Mouse (Mus musculus) intestine, embryonic 14.5 days (tissue): ENCODE measurements around the gene Park7. TPM values are rescaled to one million over a fixed set of nuclear protein-coding genes. Genes with fewer than 3 reads are reported as not detected.
"Not testable (repeated sequence)": the region's sequence is repeated elsewhere in the genome, so short reads cannot be mapped to it uniquely, and the experiment has no call there.

Source experiments
- ATAC-seq: fragments of 200-750 bp; cut with Nextera tagmentation; replicated peaks from 2 replicates; pipeline ENCODE4 v1.8.0; 2017; ENCODE audit warnings: low read depth, moderate number of reproducible peaks, moderate TSS enrichment, moderate library complexity; ENCODE audit not compliant: low FRiP score, low TSS enrichment
- DNase-seq: peaks from one replicate; pipeline ENCODE4 v3.0.0-alpha.2; 2018; ENCODE audit warnings: low spot score
- H3K27ac ChIP-seq: fragments of 300-500 bp; sonication (generic); 2 replicates; pipeline ENCODE4 v1.5.1; 2014; ENCODE audit warnings: low read depth, mild to moderate bottlenecking, control low read depth
- H3K27me3 ChIP-seq: fragments of 300-500 bp; sonication (generic); replicated peaks from 2 replicates; pipeline ENCODE4 v1.6.1; 2014; ENCODE audit warnings: low read length, control low read depth; ENCODE audit not compliant: control insufficient read depth, insufficient read depth
- H3K36me3 ChIP-seq: fragments of 300-500 bp; sonication (generic); 2 replicates; pipeline ENCODE4 v1.6.1; 2014; ENCODE audit warnings: low read length, control low read depth; ENCODE audit not compliant: control insufficient read depth, insufficient read depth
- H3K4me1 ChIP-seq: fragments of 300-500 bp; sonication (generic); replicated peaks from 2 replicates; pipeline ENCODE4 v1.6.1; 2014; ENCODE audit warnings: low read length, control low read depth, mixed read lengths; ENCODE audit not compliant: control insufficient read depth, insufficient read depth
- H3K4me2 ChIP-seq: fragments of 300-500 bp; sonication (generic); 2 replicates; pipeline ENCODE4 v1.6.1; 2014; ENCODE audit warnings: low read length
- H3K4me3 ChIP-seq: fragments of 300-500 bp; sonication (generic); 2 replicates; pipeline ENCODE4 v1.5.1; 2014; ENCODE audit warnings: low read depth, low read length, control low read depth, mixed read lengths
- H3K9ac ChIP-seq: fragments of 300-500 bp; sonication (generic); 2 replicates; pipeline ENCODE4 v1.6.1; 2014; ENCODE audit warnings: mild to moderate bottlenecking, low read length
- H3K9me3 ChIP-seq: fragments of 300-500 bp; sonication (generic); 2 replicates; pipeline ENCODE4 v1.6.1; 2016; ENCODE audit warnings: low read length, control low read depth; ENCODE audit not compliant: control insufficient read depth
- WGBS: fragments of 180-500 bp; shearing (Covaris S2); extraction: QIAGEN DNeasy Blood & Tissue Kit; methylation state at CpG from one replicate; pipeline ENCODE4 v1.1.7; 2014; 5-methylcytosine and 5-hydroxymethylcytosine counted together
- polyA plus RNA-seq: library from polyadenylated mRNA; unstranded; fragments of >200 nt; fragmentation: Nextera tagmentation; extraction: Ambion mirVana; gene quantifications from 2 replicates; pipeline ENCODE4 v1.2.1, GENCODE M21; 2014

Gene Park7
- polyA plus RNA-seq, 1 experiment from 2014 or later, result 487 TPM

GRCm38 (mm10) chr4:150874416-150874815 lies 39.8 kb downstream of the Park7 start:
- H3K4me1 ChIP-seq, result peaks cover 22% of the 10 kb centered on the region
- not testable (repeated sequence) for H3K27ac ChIP-seq, H3K36me3 ChIP-seq, H3K27me3 ChIP-seq, DNase-seq, H3K4me3 ChIP-seq, H3K4me2 ChIP-seq, H3K9ac ChIP-seq, ATAC-seq
- 74% methylated on average over 4 of the region's 4 CpGs for WGBS
- H3K9me3 ChIP-seq, result peaks cover 15% of the 10 kb centered on the region

GRCm38 (mm10) chr4:150872681-150873080 lies 41.6 kb downstream of the Park7 start:
- no peak for DNase-seq
- Histone ChIP-seq H3K27me3 (no peaks in the 10 kb centered on the region), H3K36me3 (peaks cover 12% of the 10 kb centered on the region), H3K9ac (no peak overlapping the region), H3K4me2 (no peak overlapping the region), H3K4me3 (no peak overlapping the region), H3K9me3 (no peaks in the 10 kb centered on the region), H3K27ac (no peak overlapping the region), H3K4me1 (peaks cover 22% of the 10 kb centered on the region)
- 60% methylated on average over 8 of the region's 8 CpGs for WGBS
- ATAC-seq, result no peak

- H3K27me3 ChIP-seq, result no peaks in the 10 kb centered on the region
- peak overlapping the region; percentile 51 for H3K27ac ChIP-seq
- no peak overlapping the region for H3K4me3 ChIP-seq
- H3K36me3 ChIP-seq, result peaks cover 17% of the 10 kb centered on the region
- no peaks in the 10 kb centered on the region for H3K9me3 ChIP-seq
- peak; percentile 45 for ATAC-seq
- 33% methylated on average over 9 of the region's 9 CpGs for WGBS
- H3K4me2 ChIP-seq, result no peak overlapping the region
- no peak overlapping the region for H3K9ac ChIP-seq
- no peak for DNase-seq
- peaks cover 22% of the 10 kb centered on the region for H3K4me1 ChIP-seq
These were observed 42.0 kb downstream of the Park7 start for GRCm38 (mm10) chr4:150872139-150872651.

- Histone ChIP-seq H3K36me3 (peaks cover 24% of the 10 kb centered on the region), H3K27ac (peak overlapping the region; percentile 51), H3K4me2 (no peak overlapping the region), H3K9me3 (no peaks in the 10 kb centered on the region), H3K4me1 (peaks cover 22% of the 10 kb centered on the region), H3K4me3 (no peak overlapping the region), H3K27me3 (no peaks in the 10 kb centered on the region), H3K9ac (no peak overlapping the region)
- ATAC-seq, result peak; percentile 54
- peak; percentile 66 for DNase-seq
- WGBS, result 24% methylated on average over 10 of the region's 10 CpGs
These were observed 42.7 kb downstream of the Park7 start for GRCm38 (mm10) chr4:150871392-150872138.

- no peak overlapping the region for H3K9ac ChIP-seq
- no peak overlapping the region; the same call in 1 of the 2 replicates for H3K27ac ChIP-seq
- 76% methylated on average over 13 of the region's 13 CpGs for WGBS
- no peaks in the 10 kb centered on the region for H3K9me3 ChIP-seq
- H3K36me3 ChIP-seq, result peaks cover 29% of the 10 kb centered on the region
- no peak overlapping the region for H3K4me3 ChIP-seq
- DNase-seq (no peak), ATAC-seq (no peak)
- no peaks in the 10 kb centered on the region for H3K27me3 ChIP-seq
- H3K4me1 ChIP-seq, result peaks cover 22% of the 10 kb centered on the region
- no peak overlapping the region for H3K4me2 ChIP-seq
These were observed 43.3 kb downstream of the Park7 start for GRCm38 (mm10) chr4:150870963-150871391.

GRCm38 (mm10) chr4:150869276-150870197 lies 44.7 kb downstream of the Park7 start:
- Histone ChIP-seq H3K9ac (no peak overlapping the region), H3K27me3 (no peaks in the 10 kb centered on the region), H3K4me3 (no peak overlapping the region), H3K4me1 (peaks cover 22% of the 10 kb centered on the region), H3K4me2 (no peak overlapping the region), H3K27ac (no peak overlapping the region), H3K9me3 (no peaks in the 10 kb centered on the region), H3K36me3 (peaks cover 38% of the 10 kb centered on the region)
- 62% methylated on average over 16 of the region's 17 CpGs for WGBS
- DNase-seq (no peak), ATAC-seq (no peak)

GRCm38 (mm10) chr4:150868859-150869258 lies 45.4 kb downstream of the Park7 start:
- H3K27me3 ChIP-seq, result no peaks in the 10 kb centered on the region
- H3K4me1 ChIP-seq, result peaks cover 22% of the 10 kb centered on the region
- peaks cover 38% of the 10 kb centered on the region for H3K36me3 ChIP-seq
- 77% methylated on average over 2 of the region's 2 CpGs for WGBS
- H3K27ac ChIP-seq, result no peak overlapping the region
- H3K4me2 ChIP-seq, result no peak overlapping the region
- no peaks in the 10 kb centered on the region for H3K9me3 ChIP-seq
- no peak overlapping the region for H3K9ac ChIP-seq
- no peak overlapping the region for H3K4me3 ChIP-seq
- no peak for DNase-seq
- ATAC-seq, result no peak

- H3K36me3 ChIP-seq, result peaks cover 38% of the 10 kb centered on the region
- no peaks in the 10 kb centered on the region for H3K9me3 ChIP-seq
- peaks cover 25% of the 10 kb centered on the region for H3K4me1 ChIP-seq
- 73% methylated on average over 6 of the region's 6 CpGs for WGBS
- H3K4me2 ChIP-seq, result no peak overlapping the region
- H3K27me3 ChIP-seq, result no peaks in the 10 kb centered on the region
- no peak overlapping the region for H3K9ac ChIP-seq
- no peak for ATAC-seq
- no peak overlapping the region for H3K27ac ChIP-seq
- H3K4me3 ChIP-seq, result no peak overlapping the region
- no peak for DNase-seq
These were observed 46.1 kb downstream of the Park7 start for GRCm38 (mm10) chr4:150868161-150868560.
